Mouse (Mus musculus) cortical plate, adult 2 months (tissue): ENCODE results near the gene Ksr1. TPM values are rescaled to one million over a fixed set of nuclear protein-coding genes. Genes with fewer than 3 reads are reported as not detected.
A peak's percentile ranks its signal among the peaks of the same experiment; 100 is the strongest.

Source experiments
- H3K27ac ChIP-seq: fragments of 200-500 bp; 2 replicates; pipeline ENCODE4 v1.5.1; 2012; ENCODE audit warnings: low read length, control low read depth, inconsistent platforms; ENCODE audit not compliant: insufficient read depth
- H3K4me1 ChIP-seq: fragments of 200-500 bp; 2 replicates; pipeline ENCODE4 v1.6.1; 2011; ENCODE audit warnings: low read length; ENCODE audit not compliant: control insufficient read depth, insufficient read depth
- H3K4me3 ChIP-seq: fragments of 200-500 bp; 2 replicates; pipeline ENCODE4 v1.5.1; 2011; ENCODE audit warnings: mild to moderate bottlenecking, low read length, control low read depth; ENCODE audit not compliant: insufficient read depth
- CTCF ChIP-seq: fragments of 200-500 bp; IDR thresholded peaks from 2 replicates; pipeline ENCODE4 v1.5.1; 2011; ENCODE audit warnings: mild to moderate bottlenecking, control low read depth, low read length; ENCODE audit not compliant: insufficient read depth; ENCODE audit errors: extremely low read depth
- POLR2A ChIP-seq: fragments of 200-500 bp; IDR thresholded peaks from 2 replicates; pipeline ENCODE4 v1.6.1; 2011; ENCODE audit warnings: mild to moderate bottlenecking, low read length, control low read depth; ENCODE audit not compliant: insufficient read depth; ENCODE audit errors: extremely low read depth
- polyA plus RNA-seq: library from polyadenylated mRNA; depleted of rRNA; stranded (reverse); fragments of >200 nt; gene quantifications from 2 replicates; pipeline ENCODE4 v1.2.3, GENCODE M21; 2012

Ksr1 gene
- polyA plus RNA-seq, 1 experiment = 32.8 TPM

DNA sequence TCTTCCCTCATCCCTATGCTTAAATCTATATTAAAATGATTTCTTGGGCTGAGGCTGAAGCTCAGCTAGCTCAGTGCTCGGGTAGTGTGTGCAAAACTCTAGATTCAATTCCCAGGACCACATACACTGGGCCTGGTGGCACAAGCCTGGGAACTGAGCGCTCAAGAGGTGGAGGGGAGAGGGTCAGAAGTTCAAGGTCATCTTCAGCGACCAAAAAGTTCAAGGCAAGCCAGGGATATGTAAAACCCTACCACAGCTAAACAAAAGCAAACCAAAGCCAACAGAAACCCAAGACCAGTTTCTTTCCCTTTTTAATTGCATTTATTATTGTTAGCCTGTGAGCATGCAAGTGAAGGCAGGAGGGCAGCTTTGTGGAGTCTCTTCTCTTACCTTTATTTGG is 4.1 kb upstream of the Ksr1 start:
- no peak overlapping the region for H3K27ac ChIP-seq
- no peaks in the 10 kb centered on the region for H3K4me1 ChIP-seq
- TF ChIP-seq CTCF (no peak), POLR2A (no peak)
- H3K4me3 ChIP-seq = no peak overlapping the region

DNA sequence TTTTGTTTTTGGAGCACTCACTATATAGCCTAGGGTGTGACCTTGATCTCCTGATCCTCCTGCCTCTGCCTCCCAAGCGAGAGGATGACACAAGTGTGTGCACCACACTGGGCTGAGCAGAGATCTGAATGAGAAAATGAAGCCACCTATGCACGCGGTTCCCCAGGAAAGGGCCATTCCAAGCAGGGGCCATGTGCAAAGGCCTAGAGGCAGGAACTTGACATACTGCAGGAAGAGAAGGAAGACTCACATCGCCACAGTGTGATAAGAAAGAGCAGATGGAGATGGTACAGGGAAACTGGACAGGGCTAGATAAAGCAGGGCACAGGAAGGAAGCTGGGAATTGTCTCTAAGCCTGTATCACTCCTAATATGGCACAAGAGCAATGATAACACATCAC is 3.1 kb upstream of the Ksr1 start:
- H3K4me3 ChIP-seq = no peak overlapping the region
- no peak for TF ChIP-seq POLR2A
- TF ChIP-seq CTCF = no peak

DNA sequence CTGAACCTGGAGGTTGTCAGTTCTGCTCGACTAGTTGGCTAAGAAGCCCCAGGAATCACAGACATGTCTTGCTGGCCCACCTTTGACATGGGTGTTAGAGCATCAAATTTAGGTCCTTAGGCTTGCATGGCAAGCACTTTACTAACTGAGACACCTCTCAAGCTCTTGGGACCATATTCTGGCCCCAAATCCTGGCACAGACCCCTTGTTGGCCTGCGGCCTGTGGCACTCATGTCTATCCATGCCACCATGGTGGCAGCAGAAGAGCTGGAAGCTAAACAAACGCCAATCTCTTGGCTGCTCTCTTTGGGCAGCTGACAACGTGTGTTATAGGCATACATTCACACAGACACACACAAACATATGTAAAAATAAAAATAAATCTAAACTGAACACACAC is 2.6 kb upstream of the Ksr1 start:
- TF ChIP-seq POLR2A (no peak), CTCF (no peak)
- Histone ChIP-seq H3K27ac (no peak overlapping the region), H3K4me3 (no peak overlapping the region), H3K4me1 (peaks cover 4% of the 10 kb centered on the region)

More for the DNA sequence above, 3.1 kb upstream of the Ksr1 start:
- no peaks in the 10 kb centered on the region; the same call in 1 of the 2 replicates for H3K4me1 ChIP-seq
- no peak overlapping the region for H3K27ac ChIP-seq

DNA sequence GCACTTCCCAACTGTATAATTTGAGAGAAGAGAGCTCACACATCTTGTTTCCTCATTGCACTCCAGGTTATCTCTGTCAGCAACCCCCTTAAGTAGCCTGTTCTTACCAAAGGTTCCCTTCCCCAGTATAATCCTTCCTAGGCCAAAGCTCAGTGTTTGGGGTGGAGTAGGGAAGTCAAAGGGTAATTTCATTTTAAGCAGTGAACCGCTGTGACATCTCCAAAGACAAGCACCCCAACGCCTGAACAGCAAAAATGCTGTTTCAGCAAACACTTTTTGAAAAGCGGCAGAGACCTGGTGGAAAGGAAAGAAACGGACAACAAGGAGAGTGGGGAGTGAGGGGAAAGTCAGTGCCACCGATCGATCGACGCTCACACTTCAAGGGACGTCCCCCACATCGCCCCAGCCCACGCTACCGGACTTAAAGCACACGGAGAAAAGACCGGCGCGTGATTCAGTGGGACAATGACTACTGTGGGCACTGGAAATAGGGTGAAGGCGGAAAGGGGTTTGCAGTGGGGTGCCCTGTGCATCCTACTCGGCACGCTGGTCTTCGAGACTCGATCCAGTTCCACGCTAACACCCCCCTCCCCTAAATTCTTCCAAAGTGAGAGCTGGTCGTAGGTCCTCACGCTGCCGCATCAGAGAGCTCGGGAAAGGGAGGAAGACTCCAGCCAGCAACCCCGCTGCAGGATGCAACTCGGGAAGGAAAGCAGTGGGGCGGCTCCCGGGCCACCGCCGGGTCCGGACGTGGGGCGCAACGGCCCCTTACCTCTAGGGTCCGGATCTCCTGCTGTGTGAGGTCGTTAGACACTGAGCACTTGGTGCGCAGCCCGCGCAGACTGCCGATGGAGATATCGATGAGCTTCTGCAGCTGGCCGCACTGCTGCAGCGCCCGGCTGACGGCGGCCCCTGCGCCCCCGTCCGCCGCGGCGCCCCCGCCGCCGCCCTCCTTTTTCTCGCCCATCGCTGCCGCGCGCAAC is 633 bp downstream of the Ksr1 start:
- H3K27ac ChIP-seq = peak overlapping the region; percentile 75
- peak overlapping the region; percentile 95 for H3K4me3 ChIP-seq
- peaks cover 4% of the 10 kb centered on the region for H3K4me1 ChIP-seq
- TF ChIP-seq POLR2A (no peak), CTCF (no peak)

DNA sequence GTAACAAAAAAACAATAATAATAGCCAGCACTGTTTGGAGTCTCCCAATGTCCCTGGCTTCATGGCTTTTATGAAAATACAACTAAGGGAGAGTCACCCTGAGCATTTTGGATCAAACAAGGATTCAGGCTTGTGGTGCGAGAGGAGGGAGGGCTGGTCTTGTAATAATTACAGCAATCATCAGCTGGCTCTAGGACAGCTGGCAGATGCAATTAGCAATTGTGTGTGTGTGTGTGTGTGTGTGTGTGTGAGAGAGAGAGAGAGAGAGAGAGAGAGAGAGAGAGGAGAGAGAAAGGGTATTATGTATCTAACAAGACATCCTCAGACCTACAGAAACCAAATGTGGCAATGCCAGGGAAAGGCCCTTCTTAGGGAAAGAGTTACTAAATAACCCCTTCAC is 1.5 kb downstream of the Ksr1 start:
- Histone ChIP-seq H3K4me3 (peak overlapping the region; percentile 95), H3K4me1 (peaks cover 4% of the 10 kb centered on the region), H3K27ac (0 out of 2 replicates have a peak overlapping the region, but pooled peaks have one; percentile 75)
- TF ChIP-seq POLR2A = no peak
- no peak for TF ChIP-seq CTCF

DNA sequence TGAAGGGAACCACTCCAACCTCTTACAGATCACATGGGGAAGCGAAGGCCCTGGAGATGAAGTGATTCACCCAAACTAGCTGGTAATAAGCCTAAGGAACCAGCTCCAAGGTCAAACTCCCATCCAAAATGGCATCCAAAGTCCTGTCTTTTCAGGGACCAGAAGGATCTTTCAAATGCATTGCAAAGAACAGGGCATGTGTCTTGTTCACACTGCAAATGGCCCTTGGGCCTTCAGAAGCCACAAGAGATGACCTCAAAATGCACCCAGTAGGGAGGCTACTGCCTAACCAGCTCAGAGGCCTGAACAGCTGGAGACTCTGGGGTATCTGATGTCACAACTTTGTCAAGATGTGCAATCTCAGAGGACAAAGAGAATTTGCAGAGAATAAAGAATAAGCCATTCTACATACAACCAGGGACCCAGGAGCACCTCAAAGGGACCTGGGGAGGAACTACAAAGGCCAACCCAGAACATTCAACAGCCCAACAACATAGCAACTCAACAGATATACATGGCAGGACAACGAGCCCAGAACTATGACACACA is 2.1 kb downstream of the Ksr1 start:
- no peak for TF ChIP-seq CTCF
- no peak for TF ChIP-seq POLR2A
- H3K27ac ChIP-seq = no peak overlapping the region
- H3K4me1 ChIP-seq = peaks cover 4% of the 10 kb centered on the region
- peak overlapping the region; percentile 95; the same call in 1 of the 2 replicates for H3K4me3 ChIP-seq

DNA sequence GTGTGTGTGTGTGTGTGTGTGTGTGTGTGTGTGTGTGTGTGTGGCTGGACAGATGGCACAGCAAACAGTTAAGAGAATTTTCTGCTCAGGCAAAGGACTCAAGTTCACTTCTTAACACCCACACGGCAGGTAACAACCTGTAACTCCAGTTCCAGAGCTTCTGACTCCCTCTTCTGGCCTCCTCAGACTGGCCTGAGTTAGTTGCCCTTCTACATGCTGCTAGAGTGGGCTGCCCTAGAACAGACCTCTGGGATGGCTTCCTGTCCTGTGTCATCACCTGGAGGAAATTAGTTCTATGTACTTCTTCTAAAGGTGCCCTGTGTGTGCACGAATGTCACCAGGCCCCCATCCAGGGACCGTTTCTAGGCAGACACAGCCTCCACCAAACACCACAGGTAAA is 2.9 kb downstream of the Ksr1 start:
- H3K27ac ChIP-seq = no peak overlapping the region
- no peak overlapping the region for H3K4me3 ChIP-seq
- TF ChIP-seq CTCF (no peak), POLR2A (no peak)

DNA sequence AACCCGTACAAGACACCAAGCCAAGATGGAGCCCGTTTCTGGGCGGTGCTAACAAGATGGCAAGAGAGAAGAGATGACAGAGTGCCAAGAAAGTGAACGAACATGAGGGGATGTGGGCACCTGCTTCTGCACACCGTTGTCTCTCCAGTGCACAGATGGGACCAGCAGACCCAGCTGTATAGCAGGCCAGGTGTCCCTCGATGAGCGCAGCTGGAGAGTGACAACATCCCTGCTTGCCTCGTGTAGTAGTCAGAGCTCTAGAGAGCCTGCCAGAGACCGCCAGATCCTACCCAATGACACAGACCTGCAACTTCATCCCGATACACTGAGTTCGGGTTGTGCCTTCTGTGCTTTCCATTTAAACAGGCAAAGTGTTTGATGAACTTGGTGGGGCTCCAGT is 3.8 kb downstream of the Ksr1 start:
- no peak overlapping the region for H3K27ac ChIP-seq
- no peak overlapping the region for H3K4me3 ChIP-seq
- peaks cover 4% of the 10 kb centered on the region for H3K4me1 ChIP-seq
- no peak for TF ChIP-seq CTCF
- TF ChIP-seq POLR2A = no peak

More for the DNA sequence above, 2.9 kb downstream of the Ksr1 start:
- peaks cover 4% of the 10 kb centered on the region for H3K4me1 ChIP-seq

DNA sequence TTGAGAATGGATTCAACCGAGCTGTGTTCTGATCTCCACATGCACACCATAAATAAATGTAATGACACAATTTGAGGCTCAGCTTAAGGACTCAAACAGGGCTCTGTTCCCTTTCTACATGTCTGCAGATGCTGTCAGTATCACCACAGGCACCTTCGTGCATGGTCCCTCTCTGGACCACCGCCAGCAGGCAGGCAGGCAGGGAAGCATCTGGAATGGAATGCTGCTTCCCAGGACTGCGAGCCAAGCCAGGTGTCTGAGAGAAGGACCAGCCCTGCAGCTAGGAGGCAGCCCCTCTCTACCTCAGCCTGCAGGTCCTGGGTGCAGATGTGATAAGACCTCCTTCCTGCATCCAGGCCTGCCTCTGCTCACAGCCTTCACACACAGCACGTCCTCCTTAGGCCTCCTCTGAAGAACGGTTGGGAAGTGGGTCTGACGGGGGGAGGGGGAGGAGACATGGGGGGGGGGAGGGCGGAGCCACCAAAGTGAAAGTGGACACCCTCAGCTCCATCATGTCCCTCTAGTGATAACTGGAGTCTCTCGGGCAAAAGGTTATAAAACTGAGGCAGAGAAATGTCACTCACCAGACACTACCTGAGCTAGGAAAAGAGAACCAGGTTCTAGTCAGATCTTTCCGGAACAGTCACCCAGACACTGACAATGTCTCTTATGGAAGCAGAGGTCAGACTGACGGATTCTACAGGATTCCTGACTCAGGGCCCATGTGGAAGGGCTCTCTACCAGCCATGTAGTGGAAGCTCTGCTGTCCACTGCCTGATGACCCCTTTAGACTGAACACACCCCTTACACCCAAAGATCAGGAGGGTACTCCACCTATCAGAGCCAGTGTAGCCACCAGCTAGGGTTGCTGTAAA is 4.7 kb downstream of the Ksr1 start:
- no peak overlapping the region for H3K4me3 ChIP-seq
- H3K4me1 ChIP-seq = peaks cover 4% of the 10 kb centered on the region
- TF ChIP-seq POLR2A = no peak
- TF ChIP-seq CTCF = no peak
- no peak overlapping the region for H3K27ac ChIP-seq

DNA sequence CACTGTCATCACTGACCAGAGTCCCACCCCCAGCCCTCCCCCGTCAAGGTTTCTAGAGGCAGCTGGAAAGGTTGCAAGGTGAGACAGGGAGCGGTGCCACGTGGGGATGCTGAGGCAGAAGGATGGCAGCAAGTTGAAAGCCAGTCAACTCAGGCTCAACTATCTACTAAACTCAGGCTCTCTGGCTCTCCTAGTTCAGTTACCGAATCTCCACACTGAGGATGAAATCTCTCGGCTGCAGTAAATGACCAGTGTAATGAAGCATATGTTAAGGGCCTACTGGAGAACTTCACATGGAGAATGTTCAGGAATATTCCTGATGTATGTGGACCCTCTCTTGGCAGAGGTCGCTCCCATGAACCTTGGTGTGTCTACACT is 5.7 kb downstream of the Ksr1 start:
- H3K4me3 ChIP-seq = no peak overlapping the region
- H3K4me1 ChIP-seq = peaks cover 7% of the 10 kb centered on the region
- H3K27ac ChIP-seq = no peak overlapping the region
- TF ChIP-seq POLR2A (no peak), CTCF (no peak)
